Mouse (Mus musculus) G1E (cell line): ENCODE results near the gene Glrx3. TPM values are rescaled to one million over a fixed set of nuclear protein-coding genes. Genes with fewer than 3 reads are reported as not detected.
A peak's percentile ranks its signal among the peaks of the same experiment; 100 is the strongest.

ENCODE experiments used
- ATAC-seq: 2 replicates; pipeline ENCODE4 v1.8.0; 2016; ENCODE audit warnings: mild to moderate bottlenecking; ENCODE audit not compliant: insufficient number of reproducible peaks, poor library complexity, low FRiP score, severe bottlenecking; ENCODE audit errors: extremely low read depth
- DNase-seq: peaks from one replicate; pipeline ENCODE4 v3.0.0; 2012; ENCODE audit warnings: low spot score
- H3K27me3 ChIP-seq: 2 replicates; pipeline ENCODE4 v1.6.1; 2012; ENCODE audit warnings: mild to moderate bottlenecking, low read length, inconsistent platforms; ENCODE audit not compliant: insufficient read depth
- H3K36me3 ChIP-seq: replicated peaks from 2 replicates; pipeline ENCODE3; 2012; ENCODE audit warnings: mild to moderate bottlenecking, inconsistent platforms
- H3K4me1 ChIP-seq: 2 replicates; pipeline ENCODE4 v1.6.1; 2012; ENCODE audit warnings: low read depth, low read length, inconsistent platforms, mixed read lengths; ENCODE audit not compliant: insufficient read depth
- H3K4me3 ChIP-seq: 2 replicates; pipeline ENCODE4 v1.5.1; 2012; ENCODE audit warnings: low read depth, mild to moderate bottlenecking, inconsistent platforms, low read length, moderate library complexity, mixed read lengths
- H3K9me3 ChIP-seq: replicated peaks from 2 replicates; pipeline ENCODE4 v1.6.1; 2012; ENCODE audit warnings: inconsistent platforms
- CTCF ChIP-seq: IDR thresholded peaks from 2 replicates; pipeline ENCODE4 v1.5.1; 2012; ENCODE audit warnings: low read depth, low read length, inconsistent platforms, mixed read lengths
- GATA1 ChIP-seq: IDR thresholded peaks from 2 replicates; pipeline ENCODE4 v1.6.1; 2012; ENCODE audit warnings: borderline replicate concordance, low read length, inconsistent platforms, mixed read lengths
- GATA2 ChIP-seq: IDR thresholded peaks from 2 replicates; pipeline ENCODE4 v1.6.1; 2012; ENCODE audit warnings: low read depth, low read length, inconsistent platforms, borderline replicate concordance
- POLR2AphosphoS5 ChIP-seq: IDR thresholded peaks from 2 replicates; pipeline ENCODE4 v1.6.1; 2012; ENCODE audit warnings: low read depth, low read length, inconsistent platforms; ENCODE audit not compliant: insufficient replicate concordance
- TAL1 ChIP-seq: conservative IDR thresholded peaks from 2 replicates; pipeline ENCODE4 v1.6.1; 2012; ENCODE audit warnings: low read depth, low read length, inconsistent platforms, mixed read lengths
- polyA plus RNA-seq: library from polyadenylated mRNA; stranded (reverse); fragments of >175 nt; gene quantifications from 2 replicates; pipeline ENCODE4 v1.2.3, GENCODE M21; 2012
- total RNA-seq, 2 experiments: library from RNA; stranded (forward) in 1 of 2; stranded (reverse) in 1 of 2; fragments of 200-1000 nt in 1 of 2; fragments of >200 nt in 1 of 2; fragmentation: Nextera tagmentation in 1 of 2; gene quantifications; 2 replicates each; pipeline ENCODE4 v1.2.3; 2014 to 2017

Gene Glrx3
- total and polyA plus RNA-seq, 3 experiments = 120 to 240 (median 171) TPM

- Histone ChIP-seq H3K36me3 (peaks cover 8% of the 10 kb centered on the region), H3K9me3 (no peaks in the 10 kb centered on the region), H3K4me1 (peaks cover 19% of the 10 kb centered on the region), H3K27me3 (no peaks in the 10 kb centered on the region), H3K4me3 (no peak overlapping the region)
- ATAC-seq = no peak
- TF ChIP-seq CTCF (no peak), POLR2AphosphoS5 (no peak), GATA1 (no peak), GATA2 (no peak), TAL1 (no peak)
- no peak for DNase-seq
These were observed 29.9 kb upstream of the Glrx3 start for GRCm38 (mm10) chr7:137407428-137408058.

- Histone ChIP-seq H3K4me1 (peaks cover 19% of the 10 kb centered on the region), H3K9me3 (no peaks in the 10 kb centered on the region), H3K36me3 (peaks cover 8% of the 10 kb centered on the region), H3K4me3 (peak within 1 kb of the TSS; percentile 88), H3K27me3 (no peaks in the 10 kb centered on the region)
- ATAC-seq (peak; percentile 96), DNase-seq (peak; percentile 96)
- TF ChIP-seq GATA1 (no peak), TAL1 (no peak), GATA2 (no peak), POLR2AphosphoS5 (no peak), CTCF (no peak)
These were observed 26.8 kb upstream of the Glrx3 start, which contains the start of gene 9430038I01Rik for GRCm38 (mm10) chr7:137410337-137411197. Gene 9430038I01Rik, minus strand, starts transcription at chr7:137410762.

GRCm38 (mm10) chr7:137414710-137415109 is 22.7 kb upstream of the Glrx3 start:
- no peak for TF ChIP-seq POLR2AphosphoS5
- no peak for TF ChIP-seq CTCF
- TF ChIP-seq GATA2 = no peak
- TF ChIP-seq TAL1 = no peak
- TF ChIP-seq GATA1 = no peak
- Histone ChIP-seq H3K27me3 (no peaks in the 10 kb centered on the region), H3K36me3 (no peaks in the 10 kb centered on the region), H3K9me3 (no peaks in the 10 kb centered on the region), H3K4me1 (peaks cover 11% of the 10 kb centered on the region), H3K4me3 (no peak overlapping the region)
- DNase-seq = no peak
- ATAC-seq = no peak

- H3K27me3 ChIP-seq = 0 out of 2 replicates have a peak, but pooled peaks cover 4% of the 10 kb centered on the region
- DNase-seq = no peak
- no peaks in the 10 kb centered on the region for H3K9me3 ChIP-seq
- H3K4me1 ChIP-seq = no peaks in the 10 kb centered on the region
- TF ChIP-seq GATA1 = no peak
- TF ChIP-seq GATA2 = no peak
- TF ChIP-seq CTCF = no peak
- TF ChIP-seq TAL1 = no peak
- TF ChIP-seq POLR2AphosphoS5 = no peak
- H3K4me3 ChIP-seq = no peak overlapping the region
- H3K36me3 ChIP-seq = no peaks in the 10 kb centered on the region
- no peak for ATAC-seq
These were observed 16.9 kb upstream of the Glrx3 start for GRCm38 (mm10) chr7:137420550-137420949.

GRCm38 (mm10) chr7:137421236-137421635 is 16.2 kb upstream of the Glrx3 start:
- Histone ChIP-seq H3K9me3 (no peaks in the 10 kb centered on the region), H3K36me3 (no peaks in the 10 kb centered on the region), H3K27me3 (0 out of 2 replicates have a peak, but pooled peaks cover 4% of the 10 kb centered on the region), H3K4me3 (no peak overlapping the region), H3K4me1 (no peaks in the 10 kb centered on the region)
- ATAC-seq = no peak
- TF ChIP-seq CTCF (no peak), GATA1 (no peak), POLR2AphosphoS5 (no peak), TAL1 (no peak), GATA2 (no peak)
- no peak for DNase-seq

GRCm38 (mm10) chr7:137426693-137427092 is 10.7 kb upstream of the Glrx3 start:
- peaks cover 22% of the 10 kb centered on the region for H3K27me3 ChIP-seq
- H3K36me3 ChIP-seq = no peaks in the 10 kb centered on the region
- ATAC-seq (no peak), DNase-seq (no peak)
- H3K4me1 ChIP-seq = no peaks in the 10 kb centered on the region
- H3K4me3 ChIP-seq = no peak overlapping the region
- TF ChIP-seq POLR2AphosphoS5 (no peak), CTCF (no peak), TAL1 (no peak), GATA2 (no peak), GATA1 (no peak)
- H3K9me3 ChIP-seq = no peaks in the 10 kb centered on the region
